Mouse (Mus musculus) gastrocnemius, adult 18-20 months (tissue): ENCODE data around the gene Cdh18. TPM values are rescaled to one million over a fixed set of nuclear protein-coding genes. Genes with fewer than 3 reads are reported as not detected.
"Not testable (repeated sequence)": the region's sequence is repeated elsewhere in the genome, so short reads cannot be mapped to it uniquely, and the experiment has no call there.

ENCODE experiments used
- DNase-seq: peaks from one replicate; pipeline ENCODE4 v3.0.0; 2021; ENCODE audit warnings: low spot score
- long read RNA-seq, 2 experiments: library from polyadenylated mRNA; stranded (forward); transcript quantifications; one replicate each; pipeline ENCODE4 v2.0.0; 2021
- total RNA-seq, 2 experiments: library from RNA; stranded (reverse); gene quantifications; 2 replicates each; pipeline ENCODE4 v1.2.3; 2021

Gene Cdh18
- not detected for total RNA-seq
- long read RNA-seq, experiment 1, partial matches to known transcripts, result 0 of 1 reads
- long read RNA-seq, experiment 1, other reads (novel, unspliced or antisense), result 1 of 1 reads
- long read RNA-seq, experiment 2, result 0 reads

- no peak for DNase-seq
Observed at GRCm38 (mm10) chr15:22548711-22549271, at the start of gene Cdh18. Gene Cdh18 (plus strand): TSS chr15:22549022.

DNA sequence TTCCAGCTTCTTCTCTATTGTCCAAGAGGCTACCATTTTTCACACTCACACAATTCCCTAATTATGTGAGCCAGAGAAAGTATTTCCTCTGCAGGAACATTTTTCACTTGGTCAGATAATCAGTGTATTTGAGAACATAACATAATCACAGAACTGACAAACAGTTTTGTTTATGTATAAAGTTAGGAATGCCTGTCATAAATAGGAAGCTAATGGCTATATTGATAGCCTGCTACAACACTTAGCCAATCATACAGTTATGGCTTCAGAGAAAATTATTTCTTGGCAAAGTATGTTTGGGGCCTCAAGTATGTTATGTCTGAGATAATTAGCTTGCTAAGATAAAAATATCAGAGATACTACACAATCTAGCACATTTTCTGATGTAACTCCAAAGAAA is 37.6 kb upstream of the Cdh18 start:
- no peak for DNase-seq

- no peak for DNase-seq
Observed at GRCm38 (mm10) chr15:22535828-22536227, 13.0 kb upstream of the Cdh18 start.

GRCm38 (mm10) chr15:22577974-22578616 is 29.3 kb downstream of the Cdh18 start:
- no peak for DNase-seq

GRCm38 (mm10) chr15:22578617-22578990 is 29.8 kb downstream of the Cdh18 start:
- DNase-seq, result no peak

DNA sequence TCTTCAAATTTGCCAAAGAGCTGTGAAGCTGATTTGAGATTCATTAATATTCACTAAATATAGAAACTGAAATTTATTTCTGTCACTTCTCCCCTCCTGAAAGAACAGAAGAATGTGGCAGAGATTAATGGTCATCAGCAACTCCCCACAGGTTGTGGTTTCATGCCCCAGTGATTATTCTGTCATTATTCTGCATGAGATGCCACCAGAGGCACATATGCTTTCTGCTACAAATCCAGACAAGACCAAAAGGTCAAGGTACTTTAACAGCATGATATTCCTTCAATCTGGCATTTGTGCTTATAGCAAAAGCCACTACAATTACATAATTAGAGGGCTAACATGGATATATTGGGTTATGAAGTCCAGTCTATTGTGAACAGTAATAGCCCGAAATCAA is 35.8 kb downstream of the Cdh18 start:
- DNase-seq, result no peak

- no peak for DNase-seq
Observed at GRCm38 (mm10) chr15:22716376-22716775, 167.6 kb downstream of the Cdh18 start.

GRCm38 (mm10) chr15:22717681-22718080 is 168.9 kb downstream of the Cdh18 start:
- no peak for DNase-seq

- DNase-seq, result no peak
Observed at GRCm38 (mm10) chr15:22726574-22726973, 177.8 kb downstream of the Cdh18 start.

DNA sequence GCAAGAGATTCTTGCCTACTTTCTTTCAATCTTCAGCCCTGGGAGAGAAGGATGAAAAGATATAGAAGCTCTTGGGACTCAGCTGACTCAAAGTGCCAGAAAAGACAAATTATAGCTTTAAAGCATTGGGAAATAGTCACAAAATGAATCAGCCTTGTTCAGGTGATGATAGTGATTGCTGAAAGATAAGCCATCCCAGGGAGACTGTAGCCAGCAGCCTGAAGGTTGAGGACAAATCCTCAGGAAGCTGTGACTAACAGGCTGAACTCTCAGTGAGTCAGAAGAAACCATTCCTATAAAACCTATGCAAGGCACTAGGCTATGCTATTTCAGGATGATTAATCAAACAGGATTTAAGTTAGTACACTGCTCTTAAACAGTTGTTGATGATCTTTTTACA is 184.2 kb downstream of the Cdh18 start:
- no peak for DNase-seq

DNA sequence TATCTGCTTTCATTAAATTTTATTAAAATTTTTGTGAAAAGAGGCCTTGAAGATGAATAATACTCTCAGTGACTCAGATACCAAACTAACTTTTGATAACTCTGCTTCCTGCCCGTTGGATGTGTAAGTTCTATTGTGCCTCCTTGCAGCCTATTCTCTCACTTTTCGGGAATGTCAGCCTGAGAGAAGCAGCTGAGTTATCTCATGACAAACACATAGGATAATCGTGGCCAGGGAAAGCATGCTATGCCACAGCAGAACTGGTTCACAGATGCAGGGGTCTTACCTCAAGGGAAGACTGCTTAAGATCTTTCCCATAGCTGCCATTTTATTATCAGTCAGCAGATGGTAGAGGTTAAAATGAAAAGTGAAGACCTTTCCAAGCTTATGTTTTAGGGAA is 187.3 kb downstream of the Cdh18 start:
- no peak for DNase-seq

- DNase-seq, result not testable (repeated sequence)
Observed at GRCm38 (mm10) chr15:22761257-22761656, 212.4 kb downstream of the Cdh18 start.

DNA sequence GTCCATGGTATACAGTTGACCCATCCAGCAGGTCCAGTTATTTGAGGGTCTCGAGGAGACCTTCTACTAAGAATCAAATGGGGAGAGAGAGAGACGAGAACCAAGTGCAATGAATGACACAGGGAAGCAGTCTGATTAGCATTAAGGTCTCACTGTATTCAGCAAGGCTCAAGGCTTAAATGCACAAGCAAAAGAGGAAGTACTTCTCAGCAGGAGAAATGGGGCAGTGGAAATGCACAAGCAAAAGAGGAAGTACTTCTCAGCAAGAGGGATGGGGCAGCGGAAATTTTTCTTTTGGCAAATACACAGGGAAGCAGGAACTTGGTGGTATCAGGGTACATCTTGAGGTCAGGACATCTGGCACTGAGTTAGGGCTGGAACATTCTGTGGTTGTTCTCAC is 217.8 kb downstream of the Cdh18 start:
- not testable (repeated sequence) for DNase-seq

GRCm38 (mm10) chr15:22776346-22776745 is 227.5 kb downstream of the Cdh18 start:
- DNase-seq, result no peak

DNA sequence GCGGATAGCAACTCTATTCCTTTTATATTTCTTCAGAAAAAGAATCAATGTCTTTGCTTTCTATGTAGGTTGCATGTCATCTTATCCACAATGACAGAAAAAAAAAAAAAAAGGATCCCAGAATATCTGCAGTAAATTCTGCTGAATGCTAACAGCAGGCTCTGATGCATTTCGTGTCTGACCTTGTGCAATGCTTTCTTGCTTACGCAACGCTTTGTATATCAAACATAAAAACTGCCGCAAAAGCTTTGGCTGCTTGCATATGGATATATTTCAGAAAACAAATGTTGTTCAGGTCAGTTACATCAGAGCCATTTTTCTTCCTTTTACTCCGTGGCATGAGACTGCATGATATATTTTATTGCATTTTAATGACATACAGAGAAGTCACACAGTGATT is 240.9 kb downstream of the Cdh18 start:
- DNase-seq, result no peak

GRCm38 (mm10) chr15:22791791-22792190 is 243.0 kb downstream of the Cdh18 start:
- no peak for DNase-seq

- no peak for DNase-seq
Observed at GRCm38 (mm10) chr15:22833127-22833526, 284.3 kb downstream of the Cdh18 start.

GRCm38 (mm10) chr15:22837173-22837572 is 288.4 kb downstream of the Cdh18 start:
- no peak for DNase-seq

GRCm38 (mm10) chr15:22857704-22858103 is 308.9 kb downstream of the Cdh18 start:
- DNase-seq, result no peak

GRCm38 (mm10) chr15:22870679-22871078 is 321.9 kb downstream of the Cdh18 start:
- DNase-seq, result no peak

DNA sequence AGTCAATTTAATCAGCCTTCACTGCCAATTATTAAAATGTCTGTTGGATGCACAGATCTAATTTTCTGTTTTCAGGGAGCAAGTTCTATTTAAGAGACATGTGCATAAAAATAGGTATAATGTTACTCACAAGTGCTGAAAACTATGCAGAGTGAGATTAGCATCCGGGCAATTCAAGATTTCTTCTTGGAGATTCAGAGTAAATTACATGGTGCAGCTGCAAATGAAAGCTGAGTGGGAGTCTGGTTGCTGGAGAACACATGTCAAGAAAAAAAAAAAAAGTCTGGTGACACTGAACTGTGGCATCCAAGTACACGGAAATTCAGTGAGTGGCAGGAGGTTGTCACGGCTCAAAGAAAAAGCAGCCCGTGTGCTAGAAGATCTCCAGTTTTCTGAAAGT is 348.9 kb downstream of the Cdh18 start:
- no peak for DNase-seq

- no peak for DNase-seq
Observed at GRCm38 (mm10) chr15:22898208-22898607, 349.4 kb downstream of the Cdh18 start.

DNA sequence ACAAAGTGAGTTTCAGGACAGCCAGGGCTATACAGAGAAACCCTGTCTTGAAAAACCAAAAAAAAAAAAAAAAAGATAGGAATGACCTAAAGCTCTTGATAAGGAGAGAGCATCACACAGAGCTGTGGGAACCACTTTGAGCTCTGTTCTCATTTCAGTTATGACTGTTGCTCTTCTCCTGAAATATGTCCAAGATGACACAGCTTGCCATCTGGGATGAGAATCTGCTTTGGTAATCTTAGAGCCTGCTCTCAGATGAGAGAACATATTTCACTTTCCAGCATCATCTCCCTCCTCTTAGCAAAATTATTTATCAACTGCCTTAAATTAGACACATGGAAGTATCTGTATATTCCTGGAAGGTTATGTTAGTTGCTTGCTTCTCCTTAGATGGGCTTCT is 365.6 kb downstream of the Cdh18 start:
- DNase-seq, result no peak
